Mouse (Mus musculus) spleen, postnatal 10 days (tissue): ENCODE data around the gene Dab2.

Experiments used
- DNase-seq, 2 experiments: peaks; one replicate each; pipeline ENCODE4 v3.0.0; 2021 to 2022; ENCODE audit warnings: low spot score in 2 of 2

The Dab2 gene

DNA sequence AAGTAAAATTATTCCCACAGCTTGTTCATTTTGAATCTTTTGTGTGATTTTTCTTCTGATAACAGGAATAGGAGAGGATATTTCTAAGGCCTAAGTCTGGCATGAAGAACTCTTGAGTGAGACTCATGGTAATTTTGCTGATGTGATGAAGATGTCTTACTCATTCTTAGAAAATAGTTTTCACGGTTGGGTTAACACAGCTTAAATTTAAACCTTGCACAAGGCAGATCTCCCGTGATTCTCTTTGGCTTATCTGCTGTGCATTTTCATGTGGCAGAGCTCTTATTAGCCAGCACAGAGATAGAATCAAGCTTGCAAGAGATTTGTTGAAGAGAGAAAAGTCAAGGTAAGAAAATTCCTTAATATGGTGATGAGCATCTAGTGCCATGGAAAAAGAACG lies at the start of gene Dab2:
Gene Dab2, plus strand, starts transcription at position 235 of the 400 bp plus-strand sequence.
- no peak for DNase-seq

DNA sequence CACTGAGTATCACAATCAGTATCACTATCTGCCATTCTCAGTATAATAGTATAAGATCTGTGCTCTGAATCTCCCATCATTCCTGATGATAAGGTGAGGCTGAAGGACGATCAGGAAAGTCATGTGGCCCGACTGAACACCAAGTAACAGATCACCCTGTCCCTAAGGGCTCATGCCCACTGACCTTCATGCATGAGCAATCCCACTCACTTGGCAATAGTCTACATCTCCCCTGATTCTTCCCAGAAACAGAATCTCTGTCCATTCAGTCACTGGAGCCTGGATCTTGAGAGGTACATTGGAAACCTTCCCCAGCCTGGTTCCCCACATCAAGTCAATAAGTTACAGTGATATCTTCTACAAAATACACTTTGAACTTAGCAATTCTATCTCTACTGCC lies 46.1 kb upstream of the Dab2 start:
- no peak for DNase-seq

DNA sequence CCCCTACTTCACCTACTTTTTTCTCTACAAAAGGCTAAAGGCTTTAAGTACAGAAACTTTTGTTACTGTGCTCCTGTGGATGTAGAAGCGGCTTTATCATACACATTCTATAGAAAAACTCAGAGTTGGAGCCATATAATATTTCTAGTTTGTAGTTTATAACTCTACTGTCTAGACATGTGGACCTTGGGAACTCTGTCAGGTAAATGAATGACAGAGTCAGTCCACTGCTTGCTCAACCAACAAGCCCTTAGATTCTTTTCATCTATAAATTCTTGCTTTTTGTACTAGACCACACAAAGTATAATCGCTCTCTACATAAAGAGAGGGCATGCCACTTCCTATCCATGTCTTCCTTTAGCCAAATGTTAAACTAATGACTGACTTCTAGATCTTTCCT lies 45.2 kb upstream of the Dab2 start:
- no peak for DNase-seq

DNA sequence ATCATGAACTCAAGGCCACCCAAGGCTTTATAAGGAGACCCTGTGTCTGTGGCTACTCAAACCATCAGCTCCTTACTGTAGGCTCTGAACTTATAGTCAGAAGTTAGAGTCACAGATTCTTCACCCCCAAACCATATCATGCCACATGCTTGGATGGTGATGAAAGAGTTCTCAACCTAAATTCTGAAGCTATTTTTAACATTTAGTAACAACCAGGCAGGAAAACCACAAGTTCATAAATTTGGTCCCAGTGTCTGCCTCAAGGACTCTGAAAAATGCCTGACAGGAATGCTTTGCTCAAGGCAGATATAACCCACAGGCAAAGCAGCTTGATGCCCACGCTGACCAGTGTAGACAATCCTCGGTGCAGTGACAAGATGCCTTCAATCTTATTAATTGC lies 42.5 kb upstream of the Dab2 start:
- DNase-seq, result no peak

DNA sequence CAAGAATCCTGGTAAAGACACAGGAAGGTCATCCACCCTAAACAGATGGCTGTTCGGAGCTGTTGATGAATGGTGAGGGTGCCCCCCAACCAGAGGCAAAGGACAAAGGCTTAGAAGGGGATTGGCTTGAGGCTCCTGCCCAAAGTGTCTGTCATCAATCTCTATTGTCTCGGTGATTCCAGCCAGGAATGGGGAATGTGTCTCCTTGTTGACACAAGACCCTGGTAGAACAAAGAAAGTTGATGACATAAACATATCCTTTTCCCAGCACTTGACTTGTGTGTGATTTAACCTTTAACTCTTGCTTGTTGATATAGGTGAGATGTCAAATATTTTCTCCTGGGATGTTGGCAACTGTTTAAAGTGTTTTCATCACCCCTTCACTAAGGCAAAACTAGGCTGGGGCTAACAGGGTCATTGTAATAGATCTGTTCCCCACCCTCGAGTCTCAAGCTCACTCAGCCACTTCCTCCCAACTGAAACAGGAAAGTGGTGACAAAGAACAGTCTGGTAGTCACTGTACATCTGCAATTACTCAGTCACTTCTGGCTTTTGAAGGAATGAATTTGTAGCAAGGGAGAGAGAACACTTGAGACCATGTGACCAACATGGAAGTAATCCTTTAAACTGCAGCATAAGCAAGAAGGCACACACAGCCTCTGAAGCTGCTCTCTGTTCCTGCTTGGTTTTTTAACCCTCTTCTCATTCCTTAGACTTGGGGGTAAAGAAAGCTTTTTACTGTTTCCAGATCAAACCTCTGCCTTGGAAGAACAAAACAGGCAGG lies 39.4 kb upstream of the Dab2 start:
- DNase-seq, result no peak

DNA sequence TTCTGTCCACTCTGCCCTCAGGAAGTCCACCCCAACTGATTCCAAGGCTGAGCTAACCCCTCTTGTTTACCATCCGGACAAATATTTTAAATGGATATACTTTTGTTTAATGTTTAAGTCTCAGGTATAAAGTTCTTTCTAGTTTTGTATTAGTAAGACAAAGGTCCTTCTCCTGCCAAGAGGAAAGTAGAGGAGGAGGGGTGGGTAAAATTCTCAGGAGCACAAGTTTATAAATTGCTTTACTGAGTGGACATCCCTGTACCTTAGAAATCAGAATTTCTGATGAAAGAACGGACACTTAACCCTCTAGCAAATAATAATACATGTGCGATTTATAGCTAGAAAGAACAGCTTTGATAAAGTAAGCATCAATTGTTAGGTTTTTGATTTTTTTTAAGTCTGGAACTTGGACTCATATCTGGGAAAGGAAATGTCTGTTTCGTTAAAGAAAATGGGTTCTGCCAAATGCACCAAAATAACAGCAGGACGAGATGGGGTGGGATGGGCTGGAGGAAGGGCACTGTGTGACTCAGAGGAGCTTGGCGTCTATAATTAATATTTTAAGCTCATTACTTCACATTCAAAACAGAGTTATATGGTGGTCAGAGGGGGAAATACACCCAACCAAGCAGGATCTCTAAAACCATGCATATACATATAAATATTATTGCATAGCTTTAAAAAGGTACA lies 38.7 kb upstream of the Dab2 start:
- no peak for DNase-seq

DNA sequence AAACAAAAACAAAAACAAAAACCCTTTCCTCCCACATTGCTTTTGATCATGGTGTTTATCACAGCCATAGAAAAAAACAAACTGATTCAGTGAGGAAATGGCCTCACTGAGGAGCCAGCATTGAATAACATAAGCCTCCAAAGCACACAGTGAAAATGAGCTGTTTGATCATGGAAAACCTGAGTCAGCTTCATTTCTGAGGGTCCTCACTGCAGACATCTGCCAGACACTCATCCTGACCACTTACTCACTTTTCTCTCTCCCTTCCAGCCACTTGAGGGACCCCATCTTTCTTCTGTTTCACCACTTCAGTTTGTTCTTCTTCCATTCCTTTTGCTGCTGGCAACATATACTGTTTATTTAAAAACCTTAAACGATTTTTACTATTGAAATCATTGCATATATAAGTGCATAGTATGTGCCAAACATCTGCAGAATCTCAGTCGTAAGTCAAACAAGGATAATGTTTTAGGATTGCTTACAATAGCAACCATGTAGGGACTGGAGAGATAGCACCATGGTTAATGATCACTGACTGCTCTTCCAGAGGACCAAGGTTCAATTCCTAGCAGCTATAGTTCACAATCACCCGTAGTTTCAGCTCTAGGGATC lies 32.3 kb upstream of the Dab2 start:
- DNase-seq, result no peak

DNA sequence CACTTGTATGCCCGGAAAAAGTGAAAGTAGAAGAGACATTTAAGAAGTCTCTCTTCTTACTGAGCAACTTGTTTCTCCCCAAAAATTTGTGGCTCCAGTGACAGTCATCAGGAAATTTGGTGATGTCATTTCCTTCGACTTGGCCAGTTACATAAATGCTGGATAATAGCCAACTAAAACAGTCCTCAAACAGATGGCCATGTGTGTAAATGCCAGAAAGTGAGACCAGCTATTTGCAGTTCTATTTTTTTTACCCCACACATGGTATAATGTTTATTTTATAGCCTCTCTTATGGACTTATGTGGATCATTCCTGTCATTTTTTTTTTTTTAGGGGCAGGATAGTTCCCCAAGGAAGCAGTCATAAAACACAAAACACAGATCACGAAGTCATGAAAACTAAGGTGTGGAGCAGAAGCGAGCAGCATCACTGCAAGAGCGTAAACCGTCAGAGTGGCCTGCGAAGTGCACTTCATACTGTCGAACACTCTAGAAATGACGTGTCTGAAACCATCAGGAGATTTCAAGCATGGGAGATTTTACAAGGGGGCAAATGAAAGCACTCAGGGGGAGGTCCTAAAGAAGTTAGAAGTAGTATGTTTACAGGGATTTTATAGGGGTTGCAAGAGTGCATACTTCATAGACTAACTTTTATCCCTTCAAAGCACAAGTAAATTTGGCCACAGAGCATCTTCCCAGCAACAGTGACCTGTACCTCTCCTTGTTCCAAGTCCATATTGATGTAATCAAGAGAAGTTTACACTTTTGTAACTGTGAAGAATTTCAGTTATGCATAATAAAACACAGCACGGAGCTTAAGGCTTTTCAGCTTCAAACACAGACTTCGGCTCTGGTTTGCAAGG lies 20.8 kb upstream of the Dab2 start:
- DNase-seq, result no peak

DNA sequence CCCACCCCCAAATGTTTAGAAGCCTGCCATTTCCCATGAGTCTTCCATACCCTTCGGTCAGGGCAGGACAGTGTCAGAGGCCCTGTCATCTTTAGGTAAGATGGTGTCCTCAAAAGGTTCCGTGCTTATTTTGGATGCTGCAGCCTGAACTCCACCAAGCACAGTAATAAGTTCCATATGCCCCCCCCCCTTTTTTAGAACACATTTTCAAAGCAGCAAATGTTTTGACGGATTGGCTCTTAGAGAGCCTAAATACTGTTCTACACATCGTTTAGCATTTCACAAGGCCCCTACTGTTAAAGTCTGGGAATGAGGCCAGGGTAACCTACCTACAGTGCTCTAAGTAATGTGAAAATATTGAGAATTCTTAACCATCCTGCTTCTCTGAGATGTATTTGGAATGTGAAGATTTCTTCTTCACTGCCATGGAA lies 19.6 kb upstream of the Dab2 start:
- DNase-seq, result no peak

DNA sequence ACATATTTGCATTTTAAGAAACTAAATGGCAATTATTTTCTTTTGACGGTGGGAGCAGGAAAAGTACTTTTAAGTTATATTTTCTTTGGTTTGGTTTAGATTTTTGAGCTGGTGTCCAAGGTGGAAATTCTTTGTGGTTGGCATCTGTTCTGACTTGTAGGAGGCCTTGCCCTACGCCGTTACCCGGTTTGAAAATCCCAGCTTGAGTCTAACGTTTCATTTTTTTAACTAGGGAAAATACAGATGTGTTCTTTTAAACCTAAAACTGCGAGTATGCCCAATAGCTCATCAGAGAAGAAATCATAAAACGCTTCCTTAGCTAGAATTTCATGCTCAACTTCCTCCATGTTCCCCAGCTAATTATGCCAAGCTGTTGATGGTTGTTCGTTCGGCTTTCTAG lies 16.3 kb upstream of the Dab2 start:
- DNase-seq, result no peak

DNA sequence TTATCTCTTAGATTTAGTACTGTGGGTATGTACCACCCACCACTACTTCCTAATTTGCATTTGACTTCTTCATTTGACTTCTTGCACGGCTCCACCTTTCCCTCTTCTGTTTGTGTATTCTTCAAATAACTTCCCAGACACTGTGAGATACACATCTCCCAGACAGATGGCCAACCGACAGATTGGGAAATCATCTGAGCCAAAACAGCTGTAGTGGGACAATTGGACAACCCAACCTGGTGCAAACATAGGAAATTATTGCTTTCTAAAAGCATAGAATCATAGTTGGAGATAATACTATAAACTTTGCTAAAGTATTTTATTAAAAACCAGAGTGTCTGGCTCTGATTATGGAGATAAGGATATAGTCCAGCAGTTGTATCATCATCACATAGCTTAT lies 3.5 kb upstream of the Dab2 start:
- no peak for DNase-seq

DNA sequence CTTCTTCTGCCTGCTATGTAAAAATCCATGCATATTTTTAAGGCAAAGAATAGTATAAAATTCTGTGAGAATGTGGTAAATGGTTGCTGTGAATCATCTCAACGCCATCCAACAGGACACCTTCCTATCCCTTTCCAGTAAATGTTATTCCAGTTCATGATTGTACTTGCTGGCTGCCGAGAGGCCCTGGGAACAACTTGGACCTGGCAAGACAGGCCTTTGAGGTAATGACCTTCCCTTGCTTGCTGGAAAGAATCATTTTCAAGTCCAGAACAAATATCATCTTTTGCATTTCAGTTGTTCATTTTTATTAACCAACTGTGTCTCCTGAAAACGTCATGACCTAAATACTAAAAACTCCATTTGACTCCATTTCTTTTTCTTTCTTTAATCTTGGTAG lies 862 bp upstream of the Dab2 start:
- DNase-seq, result no peak

DNA sequence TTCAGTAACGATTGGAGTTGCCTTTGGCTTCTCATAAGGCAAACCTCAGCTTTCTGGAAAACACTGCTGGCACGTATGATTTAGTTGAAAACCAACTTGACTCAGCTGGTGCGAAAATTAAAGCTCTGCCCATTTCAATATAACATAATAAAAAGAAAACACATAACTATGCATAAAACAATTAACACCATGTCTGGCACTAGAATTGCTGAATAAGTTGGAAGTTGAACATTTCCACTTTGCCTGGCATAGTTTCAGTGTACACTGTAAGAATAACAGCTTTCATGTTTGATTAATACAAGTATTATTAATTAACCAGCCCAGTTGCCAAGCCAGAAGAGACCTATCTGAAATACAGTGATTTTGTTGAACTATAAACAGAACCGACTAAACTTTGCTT lies 2.6 kb downstream of the Dab2 start:
- no peak for DNase-seq

DNA sequence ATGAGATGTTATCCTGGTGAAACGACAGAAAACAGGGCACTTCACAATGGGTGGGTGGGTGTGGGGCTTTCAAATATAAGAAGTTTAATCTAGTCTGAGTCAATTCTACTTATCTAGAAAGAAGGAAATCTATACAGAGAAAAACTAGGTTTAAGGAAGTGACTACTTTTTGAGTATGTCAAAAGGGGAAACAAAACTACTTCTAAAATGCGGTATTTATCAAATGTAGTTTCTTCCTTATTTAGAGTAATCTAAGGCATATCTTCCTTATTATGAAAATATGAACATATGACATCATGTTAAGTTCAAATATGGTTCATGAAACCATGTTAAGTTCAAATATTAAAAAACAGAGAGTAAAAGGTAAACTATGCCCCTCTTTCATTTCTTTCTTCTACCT lies 4.2 kb downstream of the Dab2 start:
- no peak for DNase-seq

DNA sequence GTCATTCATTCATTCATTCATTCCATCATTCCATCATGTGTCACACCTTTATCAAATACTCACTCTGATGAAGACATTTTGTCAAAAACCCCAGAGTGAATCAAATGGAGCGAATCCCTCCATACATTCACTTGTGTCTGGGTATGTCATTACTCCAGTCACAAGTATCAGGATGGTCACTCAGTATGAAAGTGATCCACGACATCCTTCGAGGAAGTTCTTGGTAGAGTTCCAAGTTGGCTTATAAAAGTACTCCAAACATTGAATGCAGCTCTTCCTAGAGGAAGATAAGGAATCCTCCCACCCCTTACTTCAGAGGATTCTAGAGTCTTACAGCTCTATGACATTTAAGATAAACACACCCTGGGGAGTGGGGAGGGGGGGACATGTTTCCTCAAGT lies 10.0 kb downstream of the Dab2 start:
- no peak for DNase-seq

DNA sequence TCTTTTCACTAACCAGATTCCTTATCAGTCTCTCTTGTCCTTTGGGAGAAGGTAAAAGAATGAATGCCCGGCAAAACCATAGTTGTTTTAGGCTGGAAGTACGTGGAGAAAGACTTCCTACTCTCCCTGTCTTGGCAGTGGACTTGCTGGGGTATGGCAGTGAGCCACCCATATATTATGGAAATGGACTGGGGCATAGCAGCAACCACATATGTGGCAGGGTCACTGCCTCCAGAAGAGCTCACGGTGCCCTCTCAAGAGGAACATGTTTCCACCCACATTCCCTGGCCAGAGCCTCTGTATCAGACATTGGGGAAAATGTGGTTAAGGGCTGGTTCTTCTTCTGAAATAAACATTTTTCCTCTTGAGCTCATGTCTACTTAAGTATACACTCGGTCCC lies 10.8 kb downstream of the Dab2 start:
- DNase-seq, result no peak

DNA sequence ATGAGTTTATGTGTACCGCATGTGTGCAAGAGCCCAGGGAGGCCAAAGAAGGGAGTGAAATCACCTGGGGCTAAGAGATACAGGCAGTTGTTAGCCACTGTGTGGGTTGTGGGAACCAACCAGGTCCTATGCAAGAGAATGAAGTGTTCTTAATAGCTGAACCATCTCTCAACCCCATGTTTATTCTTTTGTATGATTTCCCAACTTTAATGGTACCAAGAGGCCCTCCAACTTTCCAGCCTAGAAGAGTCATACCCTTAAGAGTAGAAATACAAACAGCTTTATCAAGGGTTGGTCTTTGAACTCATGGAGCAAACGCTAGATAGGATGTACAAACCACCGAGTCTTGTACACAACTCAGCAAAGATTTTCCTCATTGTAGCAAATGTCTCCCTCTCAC lies 12.8 kb downstream of the Dab2 start:
- no peak for DNase-seq

DNA sequence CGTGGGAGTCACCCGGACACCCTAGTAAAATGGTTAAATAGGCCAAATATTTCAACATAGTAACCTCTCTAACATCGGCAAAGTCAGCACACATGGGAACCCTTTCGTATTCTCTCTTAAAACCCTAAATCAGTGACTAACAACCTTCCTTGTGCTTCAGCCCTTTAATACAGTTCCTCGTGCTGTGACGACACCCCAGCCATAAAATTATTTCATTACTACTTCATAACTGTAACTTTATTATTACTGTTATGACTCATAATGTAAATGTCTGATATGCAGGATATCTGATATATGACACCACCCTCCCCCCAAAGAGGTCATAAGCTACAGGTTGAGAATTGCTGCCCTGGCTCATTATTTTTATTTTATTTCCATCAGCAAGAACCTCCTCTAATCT lies 19.8 kb downstream of the Dab2 start:
- DNase-seq, result no peak

DNA sequence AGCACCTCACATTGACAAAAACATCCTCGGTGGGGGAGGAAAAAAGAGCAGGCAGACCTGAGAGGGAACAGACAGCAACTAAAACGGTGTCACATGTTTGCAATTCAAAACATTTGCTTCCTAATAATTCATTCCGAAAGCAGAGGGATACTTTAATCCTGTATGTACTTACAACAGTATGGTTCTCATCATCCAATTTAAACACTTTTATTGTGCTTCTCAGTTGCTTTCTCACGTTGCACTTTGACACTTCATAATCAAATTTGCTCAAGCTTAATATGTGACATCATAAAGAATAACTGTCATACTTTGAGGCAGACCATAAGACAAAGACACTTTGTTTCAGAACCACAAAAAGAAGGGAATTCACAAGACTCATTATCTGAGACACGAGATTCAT lies 20.9 kb downstream of the Dab2 start:
- no peak for DNase-seq

DNA sequence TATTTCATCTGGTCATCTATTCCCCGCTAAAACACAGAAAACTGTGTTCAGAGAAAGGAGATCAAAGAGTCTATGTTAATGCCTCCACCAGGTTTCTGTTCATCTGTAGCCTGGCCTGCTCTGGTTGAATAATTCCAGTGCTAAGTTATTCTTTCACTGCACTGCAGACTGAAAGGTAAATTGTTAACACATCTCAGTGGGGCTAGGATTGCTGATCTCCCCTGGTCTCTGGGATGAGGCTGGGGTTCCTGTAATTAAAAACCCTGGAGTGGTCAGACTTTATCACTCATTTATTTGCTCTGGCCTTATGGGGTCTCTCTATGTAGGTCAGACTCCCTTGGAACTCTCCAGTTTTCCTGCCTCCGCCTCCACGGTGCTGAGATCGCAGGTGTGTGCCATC lies 21.7 kb downstream of the Dab2 start:
- no peak for DNase-seq

DNA sequence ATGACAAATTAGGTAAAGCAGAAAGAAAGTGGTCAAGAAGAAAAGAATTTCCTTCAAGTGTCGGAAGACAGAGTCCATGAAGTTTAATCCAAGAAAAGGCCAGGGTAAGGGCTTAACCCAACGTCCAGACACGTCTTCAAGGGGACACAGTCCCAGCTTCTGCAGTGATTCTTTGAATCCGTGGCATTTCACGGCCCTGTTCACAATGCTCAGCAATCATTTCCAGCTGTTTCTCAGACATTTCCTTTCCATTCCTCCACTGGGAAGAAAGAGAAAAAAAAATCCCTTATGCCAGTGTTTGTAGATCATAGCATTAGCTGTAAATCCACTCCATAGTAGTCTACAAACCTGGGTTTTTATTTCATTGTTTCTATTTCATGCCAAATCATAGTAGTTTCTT lies 22.7 kb downstream of the Dab2 start:
- no peak for DNase-seq

DNA sequence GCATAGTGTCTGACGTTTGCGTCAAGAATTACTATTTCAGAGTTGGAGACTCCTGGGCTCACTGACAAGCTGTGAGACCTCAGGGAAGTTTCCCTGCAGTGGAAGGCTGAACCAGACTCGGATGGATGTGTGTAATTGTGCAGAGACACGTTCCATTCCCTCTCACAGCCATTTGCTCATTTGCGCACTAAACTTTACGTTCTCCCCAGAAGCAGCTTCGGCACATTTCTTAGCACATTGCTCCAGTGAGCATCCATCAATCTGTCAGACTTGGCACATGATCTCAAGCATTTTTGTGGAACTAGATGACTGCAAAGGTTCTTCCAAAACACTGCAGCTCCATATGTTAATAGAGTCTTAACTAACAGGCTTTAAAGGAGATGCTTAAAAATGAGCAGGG lies 24.0 kb downstream of the Dab2 start:
- no peak for DNase-seq
